Mouse (Mus musculus): ENCODE data around the gene Jade3. TPM values are rescaled to one million over a fixed set of nuclear protein-coding genes. Genes with fewer than 3 reads are reported as not detected.

The Jade3 gene
- total RNA-seq, 1 experiment, result 23.1 TPM

GRCm38 (mm10) chrX:20425839-20426449 lies 456 bp downstream of the Jade3 start:
- Histone ChIP-seq H3K9ac (ENCODE audit: insufficient read depth, low read depth, low read length, poor library complexity, severe bottlenecking) (peak overlapping the region; percentile 90), H3K9me3 (ENCODE audit: control insufficient read depth, insufficient read depth, low read depth, low read length) (no peaks in the 10 kb centered on the region), H3K4me1 (ENCODE audit: control insufficient read depth in 2 of 2, insufficient read depth in 2 of 2, low read length in 2 of 2, poor library complexity in 1 of 2) (no peaks in the 10 kb centered on the region; a peak in 1 of 4 replicates), H3K4me3 (ENCODE audit: insufficient read depth in 1 of 2, low read depth in 1 of 2, low read length in 2 of 2, poor library complexity in 1 of 2, severe bottlenecking in 1 of 2) (peak overlapping the region; percentile 83 to 88), H3K36me3 (ENCODE audit: control insufficient read depth, insufficient read depth, low read length, poor library complexity, severe bottlenecking) (no peaks in the 10 kb centered on the region), H3K27ac (ENCODE audit: insufficient read depth, low read depth, low read length, poor library complexity, severe bottlenecking) (peak overlapping the region; percentile 81)
- no peak for TF ChIP-seq MAFK (IDR thresholded peaks at IDR 0.05; ENCODE audit: insufficient read depth, low read depth, low read length)
- TF ChIP-seq ZNF384 (IDR thresholded peaks at IDR 0.05; ENCODE audit: low read depth, low read length), result no peak
- TF ChIP-seq HCFC1 (IDR thresholded peaks at IDR 0.05; ENCODE audit: borderline replicate concordance, insufficient read depth, low read length), result no peak
- no peak for TF ChIP-seq CHD2 (IDR thresholded peaks at IDR 0.05; ENCODE audit: low read depth, low read length)
- TF ChIP-seq ZC3H11A (IDR thresholded peaks at IDR 0.05; ENCODE audit: borderline replicate concordance, low read depth, low read length), result no peak
- in situ Hi-C loops (cut with MboI; ENCODE audit: low sequenced_read_pairs in 2 of 2, unreplicated experiment in 2 of 2), result no loop called here
- no peak for DNase-seq (ENCODE audit: low read depth, low spot score)

GRCm38 (mm10) chrX:20483213-20483612 lies 57.7 kb downstream of the Jade3 start:
- H3K36me3 ChIP-seq (ENCODE audit: control insufficient read depth, insufficient read depth, low read length, poor library complexity, severe bottlenecking), result no peaks in the 10 kb centered on the region
- H3K9ac ChIP-seq (ENCODE audit: insufficient read depth, low read depth, low read length, poor library complexity, severe bottlenecking), result no peak overlapping the region
- in situ Hi-C loops (cut with MboI; ENCODE audit: low sequenced_read_pairs in 2 of 2, unreplicated experiment in 2 of 2), result no loop called here

DNA sequence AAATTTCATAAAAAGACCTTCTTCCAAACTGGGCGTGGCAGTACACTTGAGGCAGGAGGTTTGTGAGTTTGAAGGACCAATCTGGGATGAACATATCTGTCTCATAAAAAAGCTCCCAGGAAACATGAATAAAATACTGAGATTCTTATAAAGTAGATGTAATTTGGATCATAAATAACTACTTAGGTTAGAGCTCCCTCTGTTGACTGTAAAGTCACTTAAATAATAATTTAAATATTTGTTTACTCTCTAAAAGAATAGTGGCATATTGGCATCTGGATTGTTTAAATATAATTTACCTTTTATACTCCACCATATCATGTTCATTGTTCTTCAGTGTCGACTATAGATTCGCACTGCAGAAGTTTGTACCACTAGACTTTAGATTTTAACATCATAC lies 72.2 kb downstream of the Jade3 start:
- in situ Hi-C loops (cut with MboI; ENCODE audit: low sequenced_read_pairs in 2 of 2, unreplicated experiment in 2 of 2), result no loop called here
- DNase-seq (ENCODE audit: low read depth, low spot score), result no peak
- Histone ChIP-seq H3K36me3 (ENCODE audit: control insufficient read depth, insufficient read depth, low read length, poor library complexity, severe bottlenecking) (no peaks in the 10 kb centered on the region; the same call in 1 of the 2 replicates), H3K27ac (ENCODE audit: insufficient read depth, low read depth, low read length, poor library complexity, severe bottlenecking) (no peak overlapping the region), H3K4me3 (ENCODE audit: insufficient read depth in 1 of 2, low read depth in 1 of 2, low read length in 2 of 2, poor library complexity in 1 of 2, severe bottlenecking in 1 of 2) (no peak overlapping the region), H3K4me1 (ENCODE audit: control insufficient read depth in 2 of 2, insufficient read depth in 2 of 2, low read length in 2 of 2, poor library complexity in 1 of 2) (no peaks in the 10 kb centered on the region), H3K9ac (ENCODE audit: insufficient read depth, low read depth, low read length, poor library complexity, severe bottlenecking) (no peak overlapping the region), H3K9me3 (ENCODE audit: control insufficient read depth, insufficient read depth, low read depth, low read length) (no peaks in the 10 kb centered on the region)
- no peak for TF ChIP-seq MAFK (IDR thresholded peaks at IDR 0.05; ENCODE audit: insufficient read depth, low read depth, low read length)
- TF ChIP-seq CHD2 (IDR thresholded peaks at IDR 0.05; ENCODE audit: low read depth, low read length), result no peak
- TF ChIP-seq ZC3H11A (IDR thresholded peaks at IDR 0.05; ENCODE audit: borderline replicate concordance, low read depth, low read length), result no peak
- no peak for TF ChIP-seq HCFC1 (IDR thresholded peaks at IDR 0.05; ENCODE audit: borderline replicate concordance, insufficient read depth, low read length)
- no peak for TF ChIP-seq ZNF384 (IDR thresholded peaks at IDR 0.05; ENCODE audit: low read depth, low read length)

More at GRCm38 (mm10) chrX:20483213-20483612, 57.7 kb downstream of the Jade3 start:
- H3K9me3 ChIP-seq (ENCODE audit: control insufficient read depth, insufficient read depth, low read depth, low read length), result no peaks in the 10 kb centered on the region
- no peaks in the 10 kb centered on the region for H3K4me1 ChIP-seq (ENCODE audit: control insufficient read depth in 2 of 2, insufficient read depth in 2 of 2, low read length in 2 of 2, poor library complexity in 1 of 2)
- no peak overlapping the region for H3K4me3 ChIP-seq (ENCODE audit: insufficient read depth in 1 of 2, low read depth in 1 of 2, low read length in 2 of 2, poor library complexity in 1 of 2, severe bottlenecking in 1 of 2)
- no peak for DNase-seq (ENCODE audit: low read depth, low spot score)
- TF ChIP-seq CHD2 (IDR thresholded peaks at IDR 0.05; ENCODE audit: low read depth, low read length) (no peak), ZNF384 (IDR thresholded peaks at IDR 0.05; ENCODE audit: low read depth, low read length) (peak; percentile 52; the same call in 1 of the 2 replicates)
- H3K27ac ChIP-seq (ENCODE audit: insufficient read depth, low read depth, low read length, poor library complexity, severe bottlenecking), result no peak overlapping the region

- DNase-seq (ENCODE audit: low read depth, low spot score), result no peak
- H3K9me3 ChIP-seq (ENCODE audit: control insufficient read depth, insufficient read depth, low read depth, low read length), result no peaks in the 10 kb centered on the region
- H3K9ac ChIP-seq (ENCODE audit: insufficient read depth, low read depth, low read length, poor library complexity, severe bottlenecking), result no peak overlapping the region
- TF ChIP-seq MAFK (IDR thresholded peaks at IDR 0.05; ENCODE audit: insufficient read depth, low read depth, low read length) (no peak), ZNF384 (IDR thresholded peaks at IDR 0.05; ENCODE audit: low read depth, low read length) (no peak), HCFC1 (IDR thresholded peaks at IDR 0.05; ENCODE audit: borderline replicate concordance, insufficient read depth, low read length) (no peak), ZC3H11A (IDR thresholded peaks at IDR 0.05; ENCODE audit: borderline replicate concordance, low read depth, low read length) (no peak), CHD2 (IDR thresholded peaks at IDR 0.05; ENCODE audit: low read depth, low read length) (no peak)
- H3K4me3 ChIP-seq (ENCODE audit: insufficient read depth in 1 of 2, low read depth in 1 of 2, low read length in 2 of 2, poor library complexity in 1 of 2, severe bottlenecking in 1 of 2), result no peak overlapping the region
- H3K36me3 ChIP-seq (ENCODE audit: control insufficient read depth, insufficient read depth, low read length, poor library complexity, severe bottlenecking), result peaks cover 4% of the 10 kb centered on the region
- in situ Hi-C loops (cut with MboI; ENCODE audit: low sequenced_read_pairs in 2 of 2, unreplicated experiment in 2 of 2), result no loop called here
- no peaks in the 10 kb centered on the region for H3K4me1 ChIP-seq (ENCODE audit: control insufficient read depth in 2 of 2, insufficient read depth in 2 of 2, low read length in 2 of 2, poor library complexity in 1 of 2)
- no peak overlapping the region for H3K27ac ChIP-seq (ENCODE audit: insufficient read depth, low read depth, low read length, poor library complexity, severe bottlenecking)
Measured at GRCm38 (mm10) chrX:20520290-20520939, 94.9 kb downstream of the Jade3 start.

Data from ES-E14 (cell line).